Mouse (Mus musculus) C2C12 (cell line): ENCODE results near the gene Unc5b.

Experiments
- CEBPB ChIP-seq: IDR thresholded peaks from one replicate; pipeline ENCODE4 v1.6.1; 2011; ENCODE audit warnings: low read depth, mild to moderate bottlenecking, control low read depth, moderate library complexity
- CTCF ChIP-seq: IDR thresholded peaks from one replicate; pipeline ENCODE4 v1.5.1; 2011; ENCODE audit not compliant: control insufficient read depth, insufficient read depth, insufficient read length
- FOSL1 ChIP-seq: IDR thresholded peaks from one replicate; pipeline ENCODE4 v1.8.0; 2011; ENCODE audit warnings: mild to moderate bottlenecking, low read length; ENCODE audit not compliant: poor library complexity, insufficient read depth, severe bottlenecking
- MAX ChIP-seq: IDR thresholded peaks from one replicate; pipeline ENCODE4 v1.6.1; 2011; ENCODE audit warnings: mild to moderate bottlenecking, control low read depth
- USF1 ChIP-seq: IDR thresholded peaks from one replicate; pipeline ENCODE4 v1.6.1; 2011; ENCODE audit warnings: low read depth, mild to moderate bottlenecking, control low read depth, moderate library complexity

DNA sequence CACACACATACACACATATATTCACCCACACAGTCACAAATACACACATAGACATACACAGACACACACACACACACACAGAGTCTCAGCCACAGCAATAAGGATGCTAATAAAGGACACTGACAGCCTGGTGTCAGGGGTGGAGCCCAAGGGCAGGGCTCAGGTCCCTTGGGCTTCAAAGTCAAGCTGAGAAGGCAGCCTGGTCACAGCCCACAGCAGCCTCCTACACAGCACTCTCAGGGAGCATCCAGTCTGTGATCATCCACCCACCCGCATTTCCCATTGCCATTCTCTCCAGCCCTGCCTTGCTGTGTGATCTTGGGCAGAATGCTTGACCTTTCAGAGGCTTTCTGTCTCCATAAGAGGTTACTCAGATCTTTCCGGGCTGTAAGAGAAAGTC lies 84.9 kb downstream of the Unc5b start:
- TF ChIP-seq MAX, result no peak
- TF ChIP-seq CTCF, result no peak
- no peak for TF ChIP-seq CEBPB
- TF ChIP-seq FOSL1, result no peak
- no peak for TF ChIP-seq USF1
